Mouse (Mus musculus) ES-Bruce4 (cell line): ENCODE data around the gene Napb. TPM values are rescaled to one million over a fixed set of nuclear protein-coding genes. Genes with fewer than 3 reads are reported as not detected.
"Not testable (repeated sequence)": the region's sequence is repeated elsewhere in the genome, so short reads cannot be mapped to it uniquely, and the experiment has no call there.

Experiments used
- H3K27ac ChIP-seq: 2 replicates; pipeline ENCODE4 v1.5.1; 2012; ENCODE audit warnings: low read length, inconsistent platforms; ENCODE audit not compliant: insufficient read depth
- H3K27me3 ChIP-seq: 2 replicates; pipeline ENCODE4 v1.6.1; 2012; ENCODE audit warnings: mild to moderate bottlenecking, low read length, inconsistent platforms; ENCODE audit not compliant: control insufficient read depth, poor library complexity, insufficient read depth, severe bottlenecking
- H3K36me3 ChIP-seq: 2 replicates; pipeline ENCODE4 v1.6.1; 2012; ENCODE audit warnings: inconsistent platforms, mild to moderate bottlenecking, low read length, moderate library complexity; ENCODE audit not compliant: control insufficient read depth, poor library complexity, insufficient read depth, severe bottlenecking
- H3K4me1 ChIP-seq: one replicate; pipeline ENCODE4 v1.8.1; 2011; ENCODE audit warnings: low read length; ENCODE audit not compliant: control insufficient read depth, insufficient read depth
- H3K4me3 ChIP-seq: 2 replicates; pipeline ENCODE4 v1.5.1; 2011; ENCODE audit warnings: low read depth, mild to moderate bottlenecking, low read length
- H3K9ac ChIP-seq: 2 replicates; pipeline ENCODE4 v1.6.1; 2012; ENCODE audit warnings: low read depth, mild to moderate bottlenecking, inconsistent platforms; ENCODE audit not compliant: poor library complexity, severe bottlenecking
- H3K9me3 ChIP-seq: replicated peaks from 2 replicates; pipeline ENCODE4 v1.6.1; 2012; ENCODE audit warnings: mild to moderate bottlenecking, low read length, inconsistent platforms; ENCODE audit not compliant: control insufficient read depth, poor library complexity, insufficient read depth, severe bottlenecking
- CTCF ChIP-seq: IDR thresholded peaks from one replicate; pipeline ENCODE4 v1.8.1; 2011; ENCODE audit warnings: low read depth, low read length
- EP300 ChIP-seq: IDR thresholded peaks from 2 replicates; pipeline ENCODE4 v1.6.1; 2011; ENCODE audit warnings: low read depth, low read length; ENCODE audit not compliant: insufficient read depth
- POLR2A ChIP-seq: IDR thresholded peaks from one replicate; pipeline ENCODE4 v1.8.1; 2011; ENCODE audit warnings: low read length; ENCODE audit not compliant: insufficient read depth
- polyA plus RNA-seq: library from polyadenylated mRNA; stranded (reverse); fragments of >200 nt; gene quantifications from 2 replicates; pipeline ENCODE4 v1.2.4, GENCODE M21; 2011; ENCODE audit warnings: low read depth; ENCODE audit not compliant: missing spikeins, insufficient read depth, insufficient read length

Gene Napb
- polyA plus RNA-seq: 3.7 and 4.3 TPM in 2 replicates

- TF ChIP-seq CTCF (no peak), EP300 (no peak), POLR2A (peak; percentile 69)
Observed at GRCm38 (mm10) chr2:148732327-148733000, at the start of gene Napb. TSS of gene Napb (minus strand) at chr2:148732467.

GRCm38 (mm10) chr2:148781709-148782108 is 49.4 kb upstream of the Napb start, which contains the start of gene 8030411F24Rik:
TSS of gene 8030411F24Rik (plus strand) at chr2:148782009.
- TF ChIP-seq EP300: no peak
- TF ChIP-seq CTCF: no peak
- TF ChIP-seq POLR2A: no peak
- Histone ChIP-seq H3K27ac (no peak within 1 kb of the TSS), H3K4me3 (no peak within 1 kb of the TSS), H3K9ac (no peak within 1 kb of the TSS), H3K4me1 (no peaks in the 10 kb centered on the region), H3K9me3 (no peaks in the 10 kb centered on the region), H3K36me3 (no peaks in the 10 kb centered on the region), H3K27me3 (no peaks in the 10 kb centered on the region)

More at GRCm38 (mm10) chr2:148732327-148733000, at the start of gene Napb:
- Histone ChIP-seq H3K9me3 (peaks cover 8% of the 10 kb centered on the region), H3K27ac (no peak within 1 kb of the TSS), H3K4me1 (no peaks in the 10 kb centered on the region), H3K27me3 (no peaks in the 10 kb centered on the region), H3K36me3 (no peaks in the 10 kb centered on the region), H3K9ac (peak within 1 kb of the TSS; percentile 48), H3K4me3 (peak within 1 kb of the TSS; percentile 89)

- not testable (repeated sequence) for H3K4me1 ChIP-seq, H3K9ac ChIP-seq, H3K9me3 ChIP-seq, H3K36me3 ChIP-seq, H3K4me3 ChIP-seq, H3K27ac ChIP-seq, H3K27me3 ChIP-seq
Observed at GRCm38 (mm10) chr2:148771397-148771796, 39.1 kb upstream of the Napb start, which contains the start of gene Cst11. TSS of gene Cst11 (minus strand) at chr2:148771497.

- Histone ChIP-seq H3K4me1 (no peaks in the 10 kb centered on the region), H3K9ac (no peak overlapping the region)
- no peak for TF ChIP-seq EP300
- no peak for TF ChIP-seq POLR2A
- TF ChIP-seq CTCF: no peak
Observed at GRCm38 (mm10) chr2:148763648-148764388, 31.6 kb upstream of the Napb start.

GRCm38 (mm10) chr2:148754310-148754846 is 22.1 kb upstream of the Napb start:
- Histone ChIP-seq H3K4me1 (no peaks in the 10 kb centered on the region), H3K27ac (no peak overlapping the region), H3K9ac (no peak overlapping the region), H3K9me3 (no peaks in the 10 kb centered on the region), H3K27me3 (no peaks in the 10 kb centered on the region), H3K36me3 (no peaks in the 10 kb centered on the region), H3K4me3 (no peak overlapping the region)
- TF ChIP-seq POLR2A (no peak), EP300 (no peak), CTCF (no peak)

More at GRCm38 (mm10) chr2:148763648-148764388, 31.6 kb upstream of the Napb start:
- Histone ChIP-seq H3K27ac (no peak overlapping the region), H3K9me3 (no peaks in the 10 kb centered on the region), H3K4me3 (no peak overlapping the region), H3K36me3 (no peaks in the 10 kb centered on the region), H3K27me3 (no peaks in the 10 kb centered on the region)
